Mouse (Mus musculus): ENCODE results near the gene Gm28044. TPM values are rescaled to one million over a fixed set of nuclear protein-coding genes. Genes with fewer than 3 reads are reported as not detected.
"Not testable (repeated sequence)": the region's sequence is repeated elsewhere in the genome, so short reads cannot be mapped to it uniquely, and the experiment has no call there.

Gm28044 gene
- polyA plus RNA-seq (2012; rRNA removed) (not detected in 2 replicates), polyA plus RNA-seq (2014; fragmentation: Nextera tagmentation; extraction: Ambion mirVana) (not detected in 2 replicates)

GRCm38 (mm10) chr13:67360131-67360744, at the start of gene Gm28044, which contains the start of gene Zfp953:
Gene Gm28044, minus strand, starts transcription at chr13:67360536.
Gene Zfp953, minus strand, starts transcription at chr13:67360605.
- peak; percentile 85 for ATAC-seq (ENCODE audit: insufficient read depth)
- H3K36me3 ChIP-seq (replicated peaks; ENCODE audit: control insufficient read depth, insufficient read depth, low read depth), result no peaks in the 10 kb centered on the region
- WGBS (ENCODE audit: insufficient replicate concordance), result 0% methylated on average over 15 of the region's 15 CpGs
- H3K27me3 ChIP-seq (ENCODE audit: control insufficient read depth, insufficient read depth, low read length), result no peaks in the 10 kb centered on the region
- peaks cover 5 to 6% of the 10 kb centered on the region in 2 experiments for H3K4me1 ChIP-seq (replicated peaks; ENCODE audit: control insufficient read depth in 2 of 2, insufficient read depth in 2 of 2, low read length in 1 of 2)
- DNase-seq (ENCODE audit: low read depth in 3 of 3, low spot score in 3 of 3), result peak; percentile 69 to 77 (median 73)
- peak within 1 kb of the TSS; percentile 74 for H3K4me2 ChIP-seq (ENCODE audit: low read depth)
- peak within 1 kb of the TSS; percentile 92 to 99 for H3K4me3 ChIP-seq (ENCODE audit: insufficient read depth in 1 of 2, low read depth in 2 of 2, low read length in 2 of 2)
- TF ChIP-seq CTCF (IDR thresholded peaks at IDR 0.05; ENCODE audit: low read depth) (peak; percentile 32), EP300 (IDR thresholded peaks at IDR 0.05; ENCODE audit: low read depth) (no peak)
- H3K9me3 ChIP-seq (ENCODE audit: control insufficient read depth, low read length), result no peaks in the 10 kb centered on the region
- peak within 1 kb of the TSS; percentile 62 for H3K27ac ChIP-seq
- H3K9ac ChIP-seq (replicated peaks), result peak within 1 kb of the TSS; percentile 85

DNA sequence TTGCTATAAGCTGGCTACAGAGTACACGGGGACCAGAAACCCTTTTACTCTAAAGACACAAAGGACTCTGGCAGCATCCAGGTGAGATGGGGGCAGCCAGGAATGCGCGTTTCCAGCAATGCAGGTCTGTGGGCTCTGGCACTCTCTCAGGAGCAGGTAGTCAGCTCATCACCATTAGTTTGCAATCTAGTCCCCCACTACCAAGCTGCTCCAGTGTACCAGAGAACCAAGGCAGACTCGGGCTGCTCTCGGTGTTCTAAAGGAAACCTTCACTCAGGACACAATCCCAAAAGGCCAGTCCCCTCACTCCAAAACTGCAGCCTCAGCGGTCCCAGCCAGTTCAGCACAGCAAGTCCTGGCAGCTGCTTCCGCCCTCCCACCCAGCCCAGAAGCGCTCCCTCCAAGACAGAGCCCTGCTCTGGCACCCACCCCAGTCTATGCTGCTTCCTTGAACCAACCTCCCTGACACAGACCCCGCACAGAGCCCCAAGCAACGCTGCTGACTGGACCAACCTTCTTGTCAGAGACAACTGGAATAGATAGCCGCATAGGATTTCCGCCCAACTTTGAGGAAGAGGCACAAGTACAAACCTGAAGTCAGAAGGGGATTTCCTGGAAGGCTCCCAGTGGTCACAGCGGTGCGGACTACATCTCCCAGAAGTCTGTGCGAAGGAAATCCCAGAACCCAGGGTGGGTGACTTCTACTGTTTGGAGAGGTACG, 39.0 kb upstream of the Gm28044 start, which contains the start of gene Zfp429:
Gene Zfp429 (minus strand): TSS at position 637 of the 721 bp plus-strand sequence.
- not testable (repeated sequence) for H3K36me3 ChIP-seq (replicated peaks; ENCODE audit: control insufficient read depth, insufficient read depth, low read depth); H3K27ac ChIP-seq; H3K4me1 ChIP-seq (replicated peaks; ENCODE audit: control insufficient read depth in 2 of 2, insufficient read depth in 2 of 2, low read length in 1 of 2); H3K27me3 ChIP-seq (ENCODE audit: control insufficient read depth, insufficient read depth, low read length); H3K9me3 ChIP-seq (ENCODE audit: control insufficient read depth, low read length)
- DNase-seq (ENCODE audit: low read depth in 3 of 3, low spot score in 3 of 3) (peak in 2 of 3 experiments; percentile 41 to 69), ATAC-seq (ENCODE audit: insufficient read depth) (peak; percentile 90)
- peak within 1 kb of the TSS; percentile 43 for H3K9ac ChIP-seq (replicated peaks)
- H3K4me3 ChIP-seq (ENCODE audit: insufficient read depth in 1 of 2, low read depth in 2 of 2, low read length in 2 of 2), result peak within 1 kb of the TSS; percentile 52 to 73
- WGBS (ENCODE audit: insufficient replicate concordance), result 2% methylated on average over 14 of the region's 16 CpGs
- peak within 1 kb of the TSS; percentile 61 for H3K4me2 ChIP-seq (ENCODE audit: low read depth)

- H3K9me3 ChIP-seq (ENCODE audit: control insufficient read depth, low read length); H3K9ac ChIP-seq (replicated peaks); H3K4me2 ChIP-seq (ENCODE audit: low read depth); H3K27me3 ChIP-seq (ENCODE audit: control insufficient read depth, insufficient read depth, low read length); H3K27ac ChIP-seq; DNase-seq (ENCODE audit: low read depth in 3 of 3, low spot score in 3 of 3); H3K4me3 ChIP-seq (ENCODE audit: insufficient read depth in 1 of 2, low read depth in 2 of 2, low read length in 2 of 2); H3K4me1 ChIP-seq (replicated peaks; ENCODE audit: control insufficient read depth in 2 of 2, insufficient read depth in 2 of 2, low read length in 1 of 2); H3K36me3 ChIP-seq (replicated peaks; ENCODE audit: control insufficient read depth, insufficient read depth, low read depth); ATAC-seq (ENCODE audit: insufficient read depth): not testable (repeated sequence)
- WGBS (ENCODE audit: insufficient replicate concordance), result 53% methylated on average over 3 of the region's 3 CpGs
Observed at GRCm38 (mm10) chr13:67376255-67376654, 15.9 kb upstream of the Gm28044 start.

DNA sequence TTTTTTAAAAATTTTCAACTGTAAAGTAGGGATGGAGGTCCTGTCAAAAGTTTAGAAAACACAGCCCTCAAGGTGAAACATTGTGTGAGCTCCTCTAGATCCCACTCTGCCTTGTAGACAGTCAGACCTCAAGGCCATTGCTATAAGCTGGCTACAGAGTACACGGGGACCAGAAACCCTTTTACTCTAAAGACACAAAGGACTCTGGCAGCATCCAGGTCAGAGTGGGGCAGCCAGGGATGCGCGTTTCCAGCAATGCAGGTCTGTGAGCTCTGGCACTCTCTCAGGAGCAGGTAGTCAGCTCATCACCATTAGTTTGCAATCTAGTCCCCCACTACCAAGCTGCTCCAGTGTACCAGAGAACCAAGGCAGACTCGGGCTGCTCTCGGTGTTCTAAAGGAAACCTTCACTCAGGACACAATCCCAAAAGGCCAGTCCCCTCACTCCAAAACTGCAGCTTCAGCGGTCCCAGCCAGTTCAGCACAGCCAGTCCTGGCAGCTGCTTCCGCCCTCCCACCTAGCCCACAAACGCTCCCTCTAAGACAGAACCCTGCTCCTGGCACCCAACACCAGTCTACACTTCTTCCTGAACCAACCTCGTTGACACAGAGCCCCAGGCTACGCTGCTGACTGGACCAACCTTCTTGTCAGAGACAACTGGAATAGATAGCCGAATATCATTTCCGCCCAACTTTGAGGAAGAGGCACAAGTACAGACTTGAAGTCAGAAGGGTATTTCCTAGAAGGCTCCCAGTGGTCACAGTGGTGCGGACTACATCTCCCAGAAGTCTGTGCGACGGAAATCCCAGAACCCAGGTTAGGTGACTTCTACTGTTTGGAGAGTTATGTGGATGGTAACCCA, 14.9 kb upstream of the Gm28044 start, which contains the start of the genes Gm28041 and Zfp456:
Gene Gm28041 (minus strand): TSS at position 684 of the 862 bp plus-strand sequence.
Gene Zfp456 (minus strand): TSS at position 761 of the 862 bp plus-strand sequence.
- DNase-seq (ENCODE audit: low read depth in 3 of 3, low spot score in 3 of 3), result peak; percentile 58 to 76 (median 62)
- not testable (repeated sequence) for H3K4me1 ChIP-seq (replicated peaks; ENCODE audit: control insufficient read depth in 2 of 2, insufficient read depth in 2 of 2, low read length in 1 of 2); H3K9me3 ChIP-seq (ENCODE audit: control insufficient read depth, low read length); H3K27me3 ChIP-seq (ENCODE audit: control insufficient read depth, insufficient read depth, low read length); H3K27ac ChIP-seq; H3K36me3 ChIP-seq (replicated peaks; ENCODE audit: control insufficient read depth, insufficient read depth, low read depth)
- peak within 1 kb of the TSS; percentile 50 for H3K9ac ChIP-seq (replicated peaks)
- peak; percentile 93 for ATAC-seq (ENCODE audit: insufficient read depth)
- peak within 1 kb of the TSS; percentile 60 for H3K4me2 ChIP-seq (ENCODE audit: low read depth)
- 7% methylated on average over 13 of the region's 15 CpGs for WGBS (ENCODE audit: insufficient replicate concordance)
- H3K4me3 ChIP-seq (ENCODE audit: insufficient read depth in 1 of 2, low read depth in 2 of 2, low read length in 2 of 2), result peak within 1 kb of the TSS; percentile 51 to 82

DNA sequence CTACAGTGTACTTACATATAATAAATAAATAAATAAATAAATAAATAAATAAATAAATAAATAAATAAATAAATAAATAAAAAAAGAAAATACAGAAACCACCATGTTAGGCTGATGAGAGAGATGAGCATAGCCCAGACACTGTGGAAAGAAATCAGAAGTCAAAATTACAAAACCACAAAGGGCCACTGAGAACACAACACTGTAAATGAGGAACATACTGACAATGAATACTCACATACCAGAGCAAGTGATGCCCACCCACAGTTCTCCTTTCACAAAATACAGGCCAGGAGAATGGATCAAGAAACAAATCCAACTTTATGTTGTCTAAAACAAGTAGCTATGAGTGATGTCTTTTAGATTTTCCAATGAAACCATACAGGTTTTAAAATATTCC, 8.5 kb downstream of the Gm28044 start:
- Histone ChIP-seq H3K36me3 (replicated peaks; ENCODE audit: control insufficient read depth, insufficient read depth, low read depth) (no peaks in the 10 kb centered on the region), H3K27ac (no peak overlapping the region), H3K4me2 (ENCODE audit: low read depth) (no peak overlapping the region), H3K4me1 (replicated peaks; ENCODE audit: control insufficient read depth in 2 of 2, insufficient read depth in 2 of 2, low read length in 1 of 2) (no peaks in the 10 kb centered on the region), H3K9ac (replicated peaks) (no peak overlapping the region), H3K27me3 (ENCODE audit: control insufficient read depth, insufficient read depth, low read length) (no peaks in the 10 kb centered on the region), H3K9me3 (ENCODE audit: control insufficient read depth, low read length) (no peaks in the 10 kb centered on the region), H3K4me3 (ENCODE audit: insufficient read depth in 1 of 2, low read depth in 2 of 2, low read length in 2 of 2) (no peak overlapping the region)
- no peak for DNase-seq (ENCODE audit: low read depth in 3 of 3, low spot score in 3 of 3)
- TF ChIP-seq CTCF (IDR thresholded peaks at IDR 0.05; ENCODE audit: low read depth) (no peak), EP300 (IDR thresholded peaks at IDR 0.05; ENCODE audit: low read depth) (no peak)
- no peak for ATAC-seq (ENCODE audit: insufficient read depth)
